Mouse (Mus musculus): ENCODE measurements around the gene Pheta1. TPM values are rescaled to one million over a fixed set of nuclear protein-coding genes. Genes with fewer than 3 reads are reported as not detected.
A peak's percentile ranks its signal among the peaks of the same experiment; 100 is the strongest.

Pheta1 gene
- polyA plus RNA-seq, 1 experiment: 283 TPM

DNA sequence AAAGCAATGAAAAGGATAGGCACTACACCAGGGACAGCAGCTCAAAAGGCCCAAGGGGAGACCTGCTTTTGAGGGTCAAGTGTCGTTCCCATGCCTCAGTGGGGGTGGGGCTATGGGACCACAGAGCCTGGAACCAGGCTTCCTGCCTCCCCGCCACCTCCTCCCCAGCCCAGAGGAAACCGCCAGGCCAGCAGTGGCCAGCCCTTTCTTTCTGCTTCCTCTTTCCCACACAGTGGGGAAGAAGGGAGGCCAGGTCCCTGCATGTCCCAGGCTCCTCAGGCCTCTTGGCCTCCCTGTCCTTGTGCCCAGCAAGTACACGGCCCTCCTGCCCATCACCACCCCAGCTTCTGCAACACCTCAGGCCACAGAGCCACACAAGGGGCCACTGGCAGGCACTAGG, 24.7 kb upstream of the Pheta1 start:
- peaks cover 39% of the 10 kb centered on the region for H3K4me1 ChIP-seq (ENCODE audit: control insufficient read depth, insufficient read depth, insufficient read length, low read length)
- H3K27me3 ChIP-seq (ENCODE audit: control insufficient read depth, insufficient read depth, low read length): no peaks in the 10 kb centered on the region
- no peak overlapping the region for H3K4me3 ChIP-seq (ENCODE audit: low read depth, low read length)
- H3K27ac ChIP-seq (ENCODE audit: insufficient read depth, low read depth, low read length): peak overlapping the region; percentile 20; the same call in 1 of the 2 replicates
- 72% methylated on average over 4 of the region's 4 CpGs for WGBS
- TF ChIP-seq CTCF (IDR thresholded peaks at IDR 0.05; ENCODE audit: extremely low read depth, insufficient read length, insufficient replicate concordance, low read depth, low read length) (no peak), POLR2A (IDR thresholded peaks at IDR 0.05; ENCODE audit: low read depth, low read length) (no peak)
- peaks cover 48% of the 10 kb centered on the region for H3K36me3 ChIP-seq (ENCODE audit: control insufficient read depth, insufficient read depth, low read length)

DNA sequence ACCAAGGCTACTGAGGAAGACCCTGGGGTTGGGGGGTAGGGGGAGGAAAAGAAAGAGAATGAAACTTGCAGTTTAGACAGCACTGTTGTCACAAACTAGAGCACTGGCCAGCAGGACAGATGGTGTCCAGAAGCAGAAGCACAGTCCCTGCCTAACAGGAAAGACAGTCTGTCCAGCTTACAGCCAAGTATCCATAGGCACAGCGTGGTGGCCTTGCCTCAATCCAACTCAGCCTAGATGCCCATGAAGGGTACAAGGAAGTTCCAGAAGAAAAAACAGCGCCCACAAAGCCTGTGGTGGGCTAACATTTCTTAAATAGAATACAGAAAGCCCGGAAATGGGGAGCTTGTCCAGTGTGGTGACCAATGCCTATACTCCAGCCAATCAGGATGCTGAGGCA, 23.2 kb upstream of the Pheta1 start:
- Histone ChIP-seq H3K27me3 (ENCODE audit: control insufficient read depth, insufficient read depth, low read length) (no peaks in the 10 kb centered on the region), H3K4me1 (ENCODE audit: control insufficient read depth, insufficient read depth, insufficient read length, low read length) (peaks cover 31% of the 10 kb centered on the region), H3K36me3 (ENCODE audit: control insufficient read depth, insufficient read depth, low read length) (peaks cover 46% of the 10 kb centered on the region), H3K27ac (ENCODE audit: insufficient read depth, low read depth, low read length) (no peak overlapping the region), H3K4me3 (ENCODE audit: low read depth, low read length) (no peak overlapping the region)
- TF ChIP-seq POLR2A (IDR thresholded peaks at IDR 0.05; ENCODE audit: low read depth, low read length) (no peak), CTCF (IDR thresholded peaks at IDR 0.05; ENCODE audit: extremely low read depth, insufficient read length, insufficient replicate concordance, low read depth, low read length) (no peak)
- WGBS: 87% methylated on average over 3 of the region's 3 CpGs

DNA sequence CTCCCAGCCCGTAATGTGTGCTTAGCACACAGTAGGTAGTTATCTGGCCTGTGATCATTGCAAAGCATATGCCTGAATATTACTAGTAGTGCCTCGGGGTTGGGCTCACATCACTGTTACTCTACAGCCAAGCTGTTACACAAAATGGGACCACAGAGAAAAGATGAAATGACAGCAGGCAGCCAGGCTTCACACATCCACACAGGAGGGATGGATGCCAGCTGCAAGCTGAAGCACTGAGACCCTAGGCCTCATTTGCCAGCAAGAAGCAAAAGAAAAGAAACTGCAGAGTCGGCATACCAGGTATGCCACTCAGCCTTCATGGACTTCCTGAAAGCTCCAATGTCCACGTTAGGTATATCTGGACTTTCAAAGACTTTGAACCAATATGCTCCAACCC, 20.9 kb upstream of the Pheta1 start:
- no peaks in the 10 kb centered on the region for H3K27me3 ChIP-seq (ENCODE audit: control insufficient read depth, insufficient read depth, low read length)
- H3K36me3 ChIP-seq (ENCODE audit: control insufficient read depth, insufficient read depth, low read length): peaks cover 33% of the 10 kb centered on the region
- no peak for TF ChIP-seq CTCF (IDR thresholded peaks at IDR 0.05; ENCODE audit: extremely low read depth, insufficient read length, insufficient replicate concordance, low read depth, low read length)
- peaks cover 21% of the 10 kb centered on the region for H3K4me1 ChIP-seq (ENCODE audit: control insufficient read depth, insufficient read depth, insufficient read length, low read length)
- no peak overlapping the region for H3K4me3 ChIP-seq (ENCODE audit: low read depth, low read length)
- 74% methylated on average over 4 of the region's 4 CpGs for WGBS
- H3K27ac ChIP-seq (ENCODE audit: insufficient read depth, low read depth, low read length): peak overlapping the region; percentile 74; the same call in 1 of the 2 replicates

DNA sequence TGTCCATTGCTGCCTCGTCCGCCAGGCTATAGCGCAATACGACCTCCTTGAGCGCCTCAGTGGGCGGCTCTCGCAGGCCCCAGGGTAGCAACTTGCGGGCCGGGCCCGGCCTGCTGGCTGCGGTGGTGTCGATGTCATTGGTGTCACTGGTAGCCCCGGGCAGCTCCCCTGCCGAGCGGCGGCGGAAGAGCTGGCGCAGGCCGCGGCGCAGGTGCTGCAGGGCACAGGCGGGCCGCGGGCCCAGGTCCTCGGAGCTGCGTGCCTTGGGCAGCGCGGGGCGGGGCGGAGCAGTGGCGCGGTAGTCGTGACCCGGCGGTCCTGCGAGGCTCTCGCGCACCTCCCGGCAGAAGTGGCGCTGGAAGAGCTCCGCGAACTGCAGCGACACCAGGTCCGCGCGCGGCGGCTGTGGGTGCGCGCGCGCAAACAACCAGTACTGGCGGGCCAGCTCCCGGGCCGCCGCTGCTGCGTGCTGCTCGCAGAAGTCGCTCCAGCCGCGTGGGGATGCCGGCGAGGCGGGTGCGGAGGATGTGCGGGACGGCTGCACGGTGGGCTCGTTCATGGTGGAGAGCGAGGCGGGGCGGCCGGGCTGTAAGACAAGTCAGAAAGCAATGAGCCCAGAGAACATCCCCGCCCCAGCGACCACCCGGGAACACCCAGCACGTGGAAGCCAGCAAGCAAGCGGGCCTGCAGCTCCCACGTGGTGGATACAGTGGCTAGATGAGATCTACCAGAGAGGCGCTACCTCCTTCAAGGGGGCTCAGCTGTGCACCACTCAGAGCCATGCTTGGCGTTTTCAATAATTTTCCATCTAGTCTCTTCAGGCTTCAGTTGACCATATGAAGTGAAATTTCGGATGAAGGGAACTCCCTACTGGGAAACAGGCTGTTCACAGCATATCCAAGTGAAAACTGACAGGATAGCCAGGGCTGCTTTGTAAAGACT, 20.0 kb upstream of the Pheta1 start:
- TF ChIP-seq CTCF (IDR thresholded peaks at IDR 0.05; ENCODE audit: extremely low read depth, insufficient read length, insufficient replicate concordance, low read depth, low read length) (no peak), POLR2A (IDR thresholded peaks at IDR 0.05; ENCODE audit: low read depth, low read length) (no peak)
- 73% methylated on average over 82 of the region's 82 CpGs for WGBS

DNA sequence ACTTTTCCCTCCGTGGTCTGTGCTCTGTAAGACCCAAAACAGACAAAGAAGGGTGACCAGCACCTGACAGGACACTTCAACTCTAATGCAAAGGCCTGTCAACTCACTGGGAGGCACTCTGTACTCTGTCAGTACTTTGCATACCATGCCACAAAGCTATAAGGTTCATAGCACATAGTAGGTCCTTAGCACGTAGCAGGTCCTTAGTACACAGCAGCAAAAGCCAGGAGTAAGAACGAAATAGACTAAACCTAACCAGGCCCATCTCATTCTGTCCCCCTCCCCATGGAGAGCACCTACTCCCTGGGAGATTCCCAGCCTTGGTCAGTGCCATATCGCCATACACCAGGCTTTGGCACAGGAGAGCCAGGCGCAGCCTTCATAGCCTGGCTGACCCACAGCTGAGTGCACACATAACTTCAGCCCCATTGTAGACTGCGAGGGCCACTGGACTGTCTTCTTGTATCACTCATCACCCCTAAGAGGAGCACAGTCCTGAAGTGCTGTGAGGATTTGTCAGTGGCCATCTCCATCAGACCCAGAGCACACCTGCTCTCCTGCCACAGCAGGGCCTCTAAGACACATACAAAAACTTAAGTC, 17.7 kb upstream of the Pheta1 start:
- H3K27ac ChIP-seq (ENCODE audit: insufficient read depth, low read depth, low read length): no peak overlapping the region
- no peak overlapping the region for H3K4me3 ChIP-seq (ENCODE audit: low read depth, low read length)
- no peak for TF ChIP-seq CTCF (IDR thresholded peaks at IDR 0.05; ENCODE audit: extremely low read depth, insufficient read length, insufficient replicate concordance, low read depth, low read length)
- no peak for TF ChIP-seq POLR2A (IDR thresholded peaks at IDR 0.05; ENCODE audit: low read depth, low read length)
- no peaks in the 10 kb centered on the region for H3K27me3 ChIP-seq (ENCODE audit: control insufficient read depth, insufficient read depth, low read length)
- peaks cover 45% of the 10 kb centered on the region for H3K4me1 ChIP-seq (ENCODE audit: control insufficient read depth, insufficient read depth, insufficient read length, low read length)
- WGBS: 89% methylated on average over 6 of the region's 6 CpGs
- H3K36me3 ChIP-seq (ENCODE audit: control insufficient read depth, insufficient read depth, low read length): peaks cover 25% of the 10 kb centered on the region

More for the DNA sequence above, 20.0 kb upstream of the Pheta1 start:
- Histone ChIP-seq H3K4me3 (ENCODE audit: low read depth, low read length) (no peak overlapping the region), H3K4me1 (ENCODE audit: control insufficient read depth, insufficient read depth, insufficient read length, low read length) (peaks cover 28% of the 10 kb centered on the region), H3K36me3 (ENCODE audit: control insufficient read depth, insufficient read depth, low read length) (peaks cover 33% of the 10 kb centered on the region), H3K27me3 (ENCODE audit: control insufficient read depth, insufficient read depth, low read length) (no peaks in the 10 kb centered on the region), H3K27ac (ENCODE audit: insufficient read depth, low read depth, low read length) (0 out of 2 replicates have a peak overlapping the region, but pooled peaks have one; percentile 33)

DNA sequence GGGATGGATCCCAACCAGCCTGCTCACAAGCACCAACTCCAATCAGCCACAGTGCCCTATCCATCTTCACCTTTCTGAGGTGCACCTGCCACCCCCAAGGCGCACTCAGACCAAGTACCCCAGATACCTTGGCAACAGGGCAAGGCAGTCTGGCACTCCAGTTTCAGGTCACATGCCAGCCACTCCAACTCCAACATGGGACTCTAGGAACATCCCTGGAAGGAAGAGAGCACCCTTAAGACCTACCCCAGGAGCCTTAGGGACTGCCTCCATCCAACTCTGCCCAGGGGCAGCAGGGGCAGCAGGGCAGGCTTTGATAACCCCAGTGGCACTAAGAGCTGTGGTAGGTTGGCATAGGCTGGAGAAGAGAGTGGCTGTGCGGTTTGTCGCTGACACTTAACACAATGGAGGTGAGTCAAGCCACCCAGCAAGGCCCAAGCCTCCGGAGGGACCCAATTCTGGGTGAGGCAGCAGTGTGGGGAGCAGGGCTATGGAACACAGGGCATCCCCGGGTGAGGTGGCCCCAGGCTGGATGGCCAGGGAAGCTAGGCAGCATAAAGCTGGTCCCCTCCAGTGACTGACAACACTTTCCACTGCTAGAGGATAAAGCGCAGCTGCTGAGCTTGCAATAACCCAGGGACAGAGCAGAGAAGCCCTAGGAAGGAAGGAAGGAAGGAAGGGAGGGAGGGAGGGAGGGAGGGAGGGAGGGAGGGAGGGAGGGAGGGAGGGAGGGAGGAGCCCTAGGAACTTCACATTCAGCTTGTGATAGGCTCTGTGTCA, 16.2 kb upstream of the Pheta1 start:
- H3K4me3 ChIP-seq (ENCODE audit: low read depth, low read length): no peak overlapping the region
- TF ChIP-seq CTCF (IDR thresholded peaks at IDR 0.05; ENCODE audit: extremely low read depth, insufficient read length, insufficient replicate concordance, low read depth, low read length) (no peak), POLR2A (IDR thresholded peaks at IDR 0.05; ENCODE audit: low read depth, low read length) (no peak)
- peaks cover 38% of the 10 kb centered on the region for H3K4me1 ChIP-seq (ENCODE audit: control insufficient read depth, insufficient read depth, insufficient read length, low read length)
- 79% methylated on average over 6 of the region's 6 CpGs for WGBS
- H3K27me3 ChIP-seq (ENCODE audit: control insufficient read depth, insufficient read depth, low read length): no peaks in the 10 kb centered on the region
- no peak overlapping the region for H3K27ac ChIP-seq (ENCODE audit: insufficient read depth, low read depth, low read length)
- peaks cover 13% of the 10 kb centered on the region for H3K36me3 ChIP-seq (ENCODE audit: control insufficient read depth, insufficient read depth, low read length)
